Mouse (Mus musculus) left cerebral cortex, adult 9 months (tissue): ENCODE measurements at regions not wholly inside any gene's neighbourhood (a gene's known extent, or its start where the extent isn't known, plus 50 kb on each side); places are given as distances from the start of the nearest gene placed in this dataset.
A peak's percentile ranks its signal among the peaks of the same experiment; 100 is the strongest.

Source experiments
- DNase-seq, 2 experiments: peaks; one replicate each; pipeline ENCODE4 v3.0.0; 2022; ENCODE audit warnings: low spot score in 2 of 2

- no peak for DNase-seq
Observed at GRCm38 (mm10) chr9:120764663-120765062, 164.4 kb upstream of the Ctnnb1 start.

GRCm38 (mm10) chr9:120765292-120765691 is 163.7 kb upstream of the Ctnnb1 start:
- no peak for DNase-seq

- no peak for DNase-seq
Observed at GRCm38 (mm10) chr9:120766881-120767280, 162.1 kb upstream of the Ctnnb1 start.

DNA sequence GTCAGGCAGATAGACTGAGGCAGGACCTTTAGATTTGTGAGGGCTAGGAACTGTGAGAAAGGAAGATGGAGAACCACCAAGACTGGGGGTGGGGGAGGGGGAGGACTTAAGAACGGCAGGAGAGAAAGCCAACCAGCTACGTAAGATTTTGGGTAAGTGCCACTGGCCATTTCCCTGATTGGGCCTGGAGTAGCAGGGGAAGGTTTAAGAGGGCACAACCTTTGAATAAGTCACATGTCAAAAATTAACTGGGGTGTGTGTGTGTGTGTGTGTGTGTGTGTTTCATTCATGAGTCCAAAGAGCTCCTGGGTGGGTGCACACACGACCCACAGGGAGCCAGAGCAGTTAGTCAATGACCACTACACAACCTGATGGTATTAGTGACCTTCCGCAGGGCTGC is 161.6 kb upstream of the Ctnnb1 start:
- DNase-seq = no peak

- no peak for DNase-seq
Observed at GRCm38 (mm10) chr9:120769056-120769455, 160.0 kb upstream of the Ctnnb1 start.

DNA sequence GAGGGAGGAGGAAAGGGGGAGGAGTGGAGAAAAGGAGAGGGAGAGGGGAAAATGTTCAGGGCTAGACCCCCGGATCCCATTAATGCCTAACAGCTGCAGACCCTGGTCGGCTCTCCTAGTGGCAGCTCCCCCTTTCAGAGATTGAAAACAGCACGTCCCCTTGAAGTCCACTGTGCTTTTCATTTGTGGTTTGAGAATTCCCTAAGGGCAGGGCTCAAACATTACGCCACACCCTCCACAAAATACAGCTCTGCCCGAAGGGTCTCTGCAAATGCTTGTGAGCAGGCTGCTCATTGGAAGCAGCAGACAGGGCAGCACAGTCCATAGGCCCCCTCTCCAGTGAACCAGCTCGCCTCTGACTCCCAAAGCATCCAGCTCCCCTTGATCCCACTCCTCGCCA is 159.3 kb upstream of the Ctnnb1 start:
- DNase-seq = no peak

GRCm38 (mm10) chr9:120770886-120771285 is 158.1 kb upstream of the Ctnnb1 start:
- DNase-seq = no peak

DNA sequence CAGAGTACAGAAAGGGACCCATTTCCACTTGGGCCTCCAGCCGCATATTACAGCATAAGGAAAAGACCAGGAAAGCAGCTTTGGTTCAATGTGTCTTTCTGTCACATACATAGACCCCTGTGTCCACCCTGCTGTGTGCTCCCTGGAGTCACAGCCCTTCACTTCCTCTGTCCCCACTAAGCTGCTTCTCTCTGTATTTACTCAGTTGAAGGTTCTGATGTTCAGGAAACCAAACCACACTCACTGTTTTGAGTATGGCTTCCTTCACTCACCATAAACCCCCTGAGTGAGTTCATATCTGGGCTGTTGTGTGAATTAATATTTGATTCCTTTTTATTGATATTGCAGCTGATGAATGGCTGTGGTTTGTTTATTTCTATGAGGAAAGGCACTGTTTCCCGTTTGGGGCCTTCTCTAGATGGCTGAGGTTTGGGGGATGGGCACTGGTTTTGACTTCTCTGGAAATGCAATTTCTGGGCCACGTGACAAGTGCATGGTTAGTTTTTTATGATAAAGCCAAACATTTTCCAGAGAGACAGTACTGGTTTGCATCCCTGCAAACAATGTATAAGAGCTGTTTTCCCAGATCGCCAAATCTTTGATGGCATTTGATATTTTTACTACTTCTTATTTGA is 157.0 kb upstream of the Ctnnb1 start:
- no peak for DNase-seq

DNA sequence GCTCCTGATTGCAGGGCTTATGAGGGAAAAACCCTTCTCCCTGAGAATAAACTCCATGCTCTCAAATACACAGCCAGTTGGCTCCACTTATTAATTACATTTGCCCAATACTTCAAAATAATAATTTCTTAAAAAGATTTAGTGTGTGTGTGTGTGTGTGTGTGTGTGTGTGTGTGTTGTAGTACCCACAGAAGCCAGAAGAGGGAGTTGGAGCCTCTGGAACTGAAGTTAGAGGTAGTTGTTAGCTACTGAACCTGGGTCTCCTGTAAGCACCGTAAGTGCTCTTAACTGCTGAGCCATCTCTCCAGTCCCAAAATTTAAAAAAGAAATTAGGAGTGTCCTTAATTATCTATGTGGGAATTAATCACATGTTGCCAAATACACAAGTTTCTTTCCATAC is 154.8 kb upstream of the Ctnnb1 start:
- no peak for DNase-seq

DNA sequence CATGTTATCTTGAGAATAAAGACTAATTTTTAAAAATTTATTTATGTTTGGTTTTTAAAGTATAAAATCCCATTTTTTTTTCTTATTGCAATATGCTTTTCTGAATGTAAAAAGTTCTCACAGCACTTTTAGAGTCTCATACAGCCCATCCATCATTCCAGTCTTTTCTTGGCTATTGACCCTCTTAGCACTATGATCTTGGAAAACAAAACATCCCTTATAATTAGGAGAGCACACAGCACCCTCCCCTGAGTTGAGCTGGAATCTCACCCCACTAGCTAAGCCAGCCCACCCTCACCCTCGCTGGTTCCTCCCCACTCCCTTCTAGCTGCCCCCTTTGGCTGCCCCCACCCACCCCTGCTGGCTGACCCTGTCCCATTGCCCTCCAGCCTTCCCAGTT is 154.2 kb upstream of the Ctnnb1 start:
- no peak for DNase-seq

DNA sequence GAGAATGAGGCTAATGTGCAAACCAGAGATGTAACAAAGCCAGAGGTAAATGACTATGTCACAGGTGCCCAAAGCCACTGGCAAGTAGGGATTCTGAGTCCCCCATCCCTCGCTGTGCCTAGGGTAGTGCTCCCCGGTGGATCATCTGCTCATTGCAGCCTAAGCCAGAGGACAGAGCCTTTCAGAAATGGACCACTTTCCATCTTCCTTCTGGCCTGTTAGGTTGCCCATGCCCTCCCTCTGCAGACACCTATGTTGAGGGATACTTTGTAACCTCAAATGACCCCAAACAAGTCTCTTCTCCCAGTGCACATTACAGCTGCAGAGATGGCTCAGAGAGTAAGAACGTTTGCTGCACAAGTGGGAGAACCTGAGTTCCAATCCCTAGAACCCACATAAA is 153.3 kb upstream of the Ctnnb1 start:
- DNase-seq = no peak

DNA sequence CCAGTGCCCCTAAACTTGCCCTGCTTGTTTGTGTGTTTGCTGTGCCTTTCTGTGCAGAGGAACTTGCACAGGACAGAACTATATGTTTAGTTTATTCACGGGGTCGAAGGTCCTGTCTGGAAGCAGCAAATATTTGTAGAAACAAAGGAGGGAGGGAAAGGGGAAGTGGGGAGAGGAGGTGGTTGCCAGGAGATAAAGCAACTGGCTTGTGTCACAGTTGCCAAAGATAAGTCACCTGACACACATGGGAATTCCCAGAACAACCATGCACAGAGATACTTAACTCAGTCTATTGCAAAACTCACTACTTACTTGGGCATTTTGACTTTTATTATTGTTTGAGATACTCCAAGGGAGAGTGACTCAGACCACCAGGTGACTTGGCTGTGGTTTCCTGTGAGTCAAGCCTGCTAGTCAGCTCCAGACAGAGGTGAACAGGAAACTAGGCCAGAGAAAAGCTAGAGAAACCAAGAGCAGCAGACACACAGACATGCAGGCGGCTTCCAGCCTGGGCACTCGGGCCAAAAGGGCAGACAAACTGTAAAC is 152.5 kb upstream of the Ctnnb1 start:
- DNase-seq = no peak

- no peak for DNase-seq
Observed at GRCm38 (mm10) chr9:120777016-120777415, 152.0 kb upstream of the Ctnnb1 start.

- no peak for DNase-seq
Observed at GRCm38 (mm10) chr9:120777501-120777900, 151.5 kb upstream of the Ctnnb1 start.

DNA sequence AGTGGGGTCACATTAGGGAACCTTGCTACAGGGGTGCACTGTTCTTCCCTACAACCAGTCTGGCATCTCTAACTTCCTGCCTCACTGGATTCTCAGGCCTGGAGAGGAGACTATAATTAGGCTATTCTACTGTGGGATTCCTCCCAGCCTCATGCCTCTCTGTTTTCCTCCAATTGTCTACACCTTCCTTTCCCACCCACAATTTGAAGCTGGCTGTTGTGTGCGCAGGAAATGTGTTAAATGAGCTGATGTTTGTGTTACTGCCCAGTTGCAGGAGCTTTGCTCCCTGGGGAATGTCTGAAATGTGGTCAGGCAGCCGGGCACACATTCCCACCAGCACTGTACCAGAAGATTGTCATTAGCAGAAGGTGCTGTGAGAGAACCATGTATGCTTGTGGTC is 150.6 kb upstream of the Ctnnb1 start:
- no peak for DNase-seq

- no peak for DNase-seq
Observed at GRCm38 (mm10) chr9:120794210-120794609, 134.8 kb upstream of the Ctnnb1 start.

DNA sequence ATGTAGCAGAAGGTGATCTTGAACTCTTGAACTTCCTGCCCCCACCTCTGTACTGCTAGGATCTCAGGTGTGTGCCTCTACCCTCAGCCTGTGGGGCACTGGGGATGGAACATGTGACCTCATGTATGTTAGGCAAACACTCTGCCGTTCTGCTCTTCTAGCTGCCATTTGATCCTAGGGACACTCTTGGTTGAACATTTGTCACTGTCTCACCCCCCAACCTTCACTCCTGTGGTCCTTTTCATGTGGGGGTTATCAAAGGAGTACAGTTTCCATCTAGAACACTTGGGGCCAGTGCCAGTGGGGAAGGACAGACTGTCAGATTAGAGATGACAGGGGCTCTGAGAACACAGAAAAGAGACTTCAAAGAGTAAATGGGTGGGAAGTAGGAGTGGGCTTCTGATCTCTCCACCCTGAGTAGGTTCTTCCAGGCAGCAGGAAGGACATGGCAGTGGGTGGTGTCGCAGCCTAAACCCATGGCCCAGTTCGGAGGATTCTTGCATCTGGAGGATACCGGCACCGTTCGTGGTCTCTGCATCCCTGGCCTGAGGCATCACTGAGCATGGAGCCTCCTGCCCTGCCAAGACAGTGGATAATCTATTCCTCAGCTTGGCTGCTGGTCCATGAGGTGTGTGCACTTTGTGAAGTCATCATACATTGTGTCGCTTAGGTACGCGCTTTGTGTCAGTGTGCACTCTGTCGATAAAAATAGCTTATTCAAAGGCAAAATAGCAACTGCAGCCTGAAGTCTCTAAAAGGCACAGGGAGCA is 132.7 kb upstream of the Ctnnb1 start:
- no peak for DNase-seq

DNA sequence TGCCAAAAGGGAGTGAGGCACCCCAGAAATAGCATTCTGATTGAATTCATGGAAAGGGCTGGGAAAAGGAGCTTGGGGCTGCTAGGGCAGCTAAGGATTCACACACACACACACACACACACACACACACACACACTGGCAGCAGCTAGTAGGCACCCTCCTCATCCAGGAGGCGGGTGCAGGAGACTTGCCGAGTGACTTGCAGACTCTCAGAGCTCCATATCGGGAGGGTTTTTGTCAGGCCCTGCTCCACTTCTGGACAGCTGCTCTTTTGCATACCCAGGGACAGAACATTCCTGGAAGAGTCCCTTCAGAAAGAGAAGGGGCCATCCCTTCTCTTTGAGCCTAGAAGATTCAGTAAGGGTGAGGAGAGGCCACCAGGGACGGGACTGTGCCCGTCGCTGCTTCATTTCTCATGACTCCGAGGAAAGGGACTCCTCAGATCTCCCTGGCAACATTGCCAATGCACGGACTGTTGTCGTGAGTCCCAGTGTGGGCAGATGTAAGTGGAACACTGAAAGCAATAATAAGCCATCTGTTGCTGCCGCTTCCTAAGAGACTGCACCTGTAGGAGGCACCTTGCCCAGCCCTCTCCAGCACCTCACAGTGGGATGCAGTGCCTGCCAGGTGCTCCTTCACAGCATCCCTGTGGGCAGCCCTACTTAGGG is 130.9 kb upstream of the Ctnnb1 start:
- peak in 1 of 2 experiments; percentile 66 for DNase-seq

DNA sequence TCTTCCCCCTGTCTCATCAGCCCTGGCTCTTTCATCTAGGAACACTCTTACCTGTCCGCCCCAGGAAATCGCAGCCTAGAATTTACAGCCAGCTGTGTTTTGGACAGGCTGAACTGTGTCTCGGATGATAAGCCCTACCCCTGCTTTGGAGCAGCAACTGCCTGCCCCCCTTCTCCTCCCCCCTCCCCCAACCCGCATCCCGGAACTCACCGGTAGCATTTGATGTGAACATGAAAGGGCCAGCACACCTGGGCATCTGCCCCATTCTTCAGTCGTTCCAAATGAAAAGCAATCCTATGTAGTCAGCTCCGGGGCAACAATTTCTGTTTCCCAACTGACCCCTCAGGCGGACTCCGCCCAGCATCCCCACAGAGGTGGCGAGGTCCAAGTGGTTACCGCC is 130.1 kb upstream of the Ctnnb1 start:
- no peak for DNase-seq

DNA sequence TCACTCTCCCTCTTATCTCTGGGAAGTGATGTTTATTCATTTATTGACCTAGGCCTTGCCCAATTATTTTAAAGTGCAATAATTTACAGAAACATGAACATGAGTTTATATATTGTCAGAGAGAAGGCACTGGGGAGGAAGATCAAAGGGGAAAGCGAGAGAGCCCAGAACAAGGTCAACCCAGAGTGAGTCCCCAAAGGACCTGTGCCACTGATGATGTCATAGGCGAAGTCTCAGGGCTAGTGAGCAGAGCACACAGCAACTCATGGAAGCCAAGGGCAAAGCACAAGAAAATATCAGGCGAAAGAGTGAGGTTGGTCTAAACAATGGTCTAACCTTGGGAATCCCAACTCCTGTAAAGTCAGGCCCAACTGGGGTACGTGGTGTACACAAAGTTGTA is 126.4 kb upstream of the Ctnnb1 start:
- no peak for DNase-seq

DNA sequence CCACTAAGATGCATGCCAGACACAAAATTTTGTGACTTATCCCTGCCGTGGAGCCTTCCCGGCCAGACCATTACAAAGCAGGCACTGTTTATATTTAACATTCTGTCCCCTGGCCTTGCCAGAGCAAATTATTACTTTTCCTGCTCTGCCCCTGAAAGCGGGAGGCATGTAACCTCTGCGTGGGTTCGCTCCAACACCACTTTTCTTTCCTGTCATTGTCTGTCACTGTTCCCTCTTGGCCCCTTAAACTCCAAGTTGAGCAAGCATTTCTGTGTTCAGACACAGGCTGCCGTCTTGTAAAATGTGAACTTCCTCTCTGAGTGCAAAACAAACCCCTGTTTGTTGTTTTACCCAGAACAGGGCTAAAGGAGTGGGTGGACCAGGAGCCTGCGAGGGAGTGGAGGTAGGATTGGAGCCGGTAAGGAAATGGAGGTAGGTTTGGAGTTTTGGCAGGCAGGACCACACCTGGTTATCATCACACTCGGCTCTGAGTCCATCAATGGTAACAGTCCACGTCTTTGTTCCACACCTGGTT is 124.2 kb upstream of the Ctnnb1 start:
- DNase-seq = no peak

DNA sequence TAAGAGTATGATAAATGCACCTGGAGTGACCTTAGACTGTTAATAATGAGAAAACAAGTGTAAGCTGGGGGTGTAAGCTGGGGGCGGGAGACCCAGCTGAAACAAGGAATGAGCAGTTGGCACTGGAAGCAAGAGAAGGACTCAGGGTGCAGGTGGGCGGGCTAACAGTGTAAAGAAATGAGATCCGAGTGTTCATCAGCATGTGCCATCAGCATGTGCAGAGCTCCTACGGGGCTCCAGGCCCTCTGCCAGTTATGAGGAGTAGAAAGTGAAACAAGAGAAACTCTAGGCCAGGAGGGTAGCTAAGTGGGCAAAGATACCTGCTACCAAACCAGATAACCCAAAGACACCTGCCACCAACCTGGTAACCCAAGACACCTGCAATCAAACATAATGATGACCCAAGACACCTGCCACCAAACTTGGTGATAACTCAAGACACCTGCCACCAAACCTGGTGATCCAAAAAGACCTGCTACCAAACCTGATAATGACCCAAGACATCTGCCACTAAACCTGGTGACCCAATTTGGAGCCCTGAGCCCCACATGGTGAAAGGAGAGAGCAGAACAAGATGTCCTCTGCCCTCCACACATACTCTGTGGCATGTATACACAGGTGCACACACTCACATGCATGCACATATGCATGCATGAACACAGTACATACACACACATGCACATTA is 120.1 kb upstream of the Ctnnb1 start:
- DNase-seq = peak in 1 of 2 experiments; percentile 48
